In genomic region chr6:142387011-142387754, GRCm38 (mm10) we compare ENCODE assay signal across 8 mouse cellular contexts. TPM values are rescaled to one million over a fixed set of nuclear protein-coding genes. Genes with fewer than 3 reads are reported as not detected.
A peak's percentile ranks its signal among the peaks of the same experiment; 100 is the strongest.
DNase-seq lines count a peak whose midpoint lies in the region; ATAC-seq and TF ChIP-seq lines count a peak whose summit lies in the region.

Recql (minus strand) TSS chr6:142387087.
Golt1b (plus strand) TSS chr6:142387221.

- peak within 1 kb of the TSS; percentile 91 for H3K27ac ChIP-seq in forebrain, embryonic 10.5 days
- H3K27ac ChIP-seq in heart, embryonic 15.5 days: peak within 1 kb of the TSS; percentile 44
- H3K27ac ChIP-seq in liver, embryonic 14.5 days: peak within 1 kb of the TSS; percentile 75
- no peak within 1 kb of the TSS for H3K27ac ChIP-seq in neural tube, embryonic 11.5 days (ENCODE audit: low read depth, low read length)
- H3K27ac ChIP-seq in stomach, postnatal 0 days (replicated peaks): peak within 1 kb of the TSS; percentile 72

- peak; percentile 100 for ATAC-seq in heart, embryonic 15.5 days (replicated peaks; ENCODE audit: insufficient number of reproducible peaks, insufficient read depth, low FRiP score, low read depth)
- peak; percentile 98 for ATAC-seq in liver, embryonic 14.5 days (ENCODE audit: insufficient read depth)
- ATAC-seq in neural tube, embryonic 11.5 days (ENCODE audit: insufficient read depth, low FRiP score, low TSS enrichment): peak; percentile 100
- ATAC-seq in stomach, postnatal 0 days (ENCODE audit: low FRiP score, low TSS enrichment): peak; percentile 100

- peak; percentile 51; the same call in 1 of the 2 replicates for TF ChIP-seq EP300 in liver, embryonic 14.5 days (IDR thresholded peaks at IDR 0.05; ENCODE audit: low read depth)
- TF ChIP-seq EP300 in stomach, postnatal 0 days (optimal IDR thresholded peaks at IDR 0.05): peak; percentile 92

- peak; percentile 98 to 99 for DNase-seq in CD8-positive naive resting alpha-beta T cell, adult 2 months (ENCODE audit: low read depth in 2 of 2, low spot score in 2 of 2)
- peak; percentile 89 for DNase-seq in c-Kit-positive CD71-negative TER-119-negative erythroid progenitor cells, embryonic 14.5 days (ENCODE audit: low read depth)
- peak; percentile 97 for DNase-seq in forebrain, embryonic 10.5 days (ENCODE audit: extremely low spot score, low spot score)
- DNase-seq in kidney, postnatal 25 days: peak; percentile 98 to 99
- peak; percentile 92 to 93 (median 92) for DNase-seq in liver, embryonic 14.5 days (ENCODE audit: low read depth in 3 of 3, low spot score in 3 of 3)
- peak; percentile 97 for DNase-seq in neural tube, embryonic 11.5 days (ENCODE audit: low spot score)
- peak; percentile 97 for DNase-seq in stomach, postnatal 0 days (ENCODE audit: low spot score)

- under 1% methylated on average over 85 of the region's 87 CpGs for WGBS in forebrain, embryonic 10.5 days
- under 1% methylated on average over 47 of the region's 87 CpGs for WGBS in heart, embryonic 15.5 days
- under 1% methylated on average over 81 of the region's 87 CpGs for WGBS in liver, embryonic 14.5 days (ENCODE audit: insufficient replicate concordance)
- under 1% methylated on average over 82 of the region's 87 CpGs for WGBS in neural tube, embryonic 11.5 days
- under 1% methylated on average over 65 of the region's 87 CpGs for WGBS in stomach, postnatal 0 days

- no peaks in the 10 kb centered on the region for H3K27me3 ChIP-seq in forebrain, embryonic 10.5 days (ENCODE audit: poor library complexity, severe bottlenecking)
- H3K27me3 ChIP-seq in heart, embryonic 15.5 days: no peaks in the 10 kb centered on the region
- no peaks in the 10 kb centered on the region for H3K27me3 ChIP-seq in liver, embryonic 14.5 days (ENCODE audit: control insufficient read depth, insufficient read depth, low read length)
- H3K27me3 ChIP-seq in neural tube, embryonic 11.5 days (ENCODE audit: control insufficient read depth, insufficient read depth, low read length): no peaks in the 10 kb centered on the region
- H3K27me3 ChIP-seq in stomach, postnatal 0 days (ENCODE audit: control insufficient read depth, insufficient read depth, low read length): no peaks in the 10 kb centered on the region

- peaks cover 24% of the 10 kb centered on the region for H3K4me1 ChIP-seq in forebrain, embryonic 10.5 days
- peaks cover 16% of the 10 kb centered on the region for H3K4me1 ChIP-seq in heart, embryonic 15.5 days (replicated peaks)
- H3K4me1 ChIP-seq in liver, embryonic 14.5 days (replicated peaks; ENCODE audit: control insufficient read depth in 2 of 2, insufficient read depth in 2 of 2, low read length in 1 of 2): peaks cover 4 to 17% of the 10 kb centered on the region in 2 experiments
- H3K4me1 ChIP-seq in neural tube, embryonic 11.5 days (ENCODE audit: control insufficient read depth, insufficient read depth, low read length): peaks cover 7% of the 10 kb centered on the region; the same call in 1 of the 2 replicates
- H3K4me1 ChIP-seq in stomach, postnatal 0 days (replicated peaks; ENCODE audit: control insufficient read depth, insufficient read depth): peaks cover 6% of the 10 kb centered on the region; the same call in 1 of the 2 replicates

- peak within 1 kb of the TSS; percentile 88 for H3K9ac ChIP-seq in heart, embryonic 15.5 days
- peak within 1 kb of the TSS; percentile 87 for H3K9ac ChIP-seq in liver, embryonic 14.5 days (replicated peaks)
- H3K9ac ChIP-seq in neural tube, embryonic 11.5 days (ENCODE audit: low read length): peak within 1 kb of the TSS; percentile 82
- H3K9ac ChIP-seq in stomach, postnatal 0 days (ENCODE audit: low read length): peak within 1 kb of the TSS; percentile 93

- peaks cover 4% of the 10 kb centered on the region; the same call in 1 of the 2 replicates for H3K36me3 ChIP-seq in forebrain, embryonic 10.5 days (replicated peaks)
- H3K36me3 ChIP-seq in heart, embryonic 15.5 days: no peaks in the 10 kb centered on the region
- no peaks in the 10 kb centered on the region; the same call in 1 of the 2 replicates for H3K36me3 ChIP-seq in liver, embryonic 14.5 days (replicated peaks; ENCODE audit: control insufficient read depth, insufficient read depth, low read depth)
- no peaks in the 10 kb centered on the region for H3K36me3 ChIP-seq in neural tube, embryonic 11.5 days (ENCODE audit: control insufficient read depth, insufficient read depth, low read length)
- H3K36me3 ChIP-seq in stomach, postnatal 0 days (ENCODE audit: control insufficient read depth, insufficient read depth, low read length): no peaks in the 10 kb centered on the region

- H3K4me2 ChIP-seq in heart, embryonic 15.5 days: peak within 1 kb of the TSS; percentile 77
- peak within 1 kb of the TSS; percentile 85 for H3K4me2 ChIP-seq in liver, embryonic 14.5 days (ENCODE audit: low read depth)
- peak within 1 kb of the TSS; percentile 68 for H3K4me2 ChIP-seq in neural tube, embryonic 11.5 days (ENCODE audit: low read depth)
- peak within 1 kb of the TSS; percentile 80 for H3K4me2 ChIP-seq in stomach, postnatal 0 days (replicated peaks; ENCODE audit: low read depth)

- peak within 1 kb of the TSS; percentile 99 for H3K4me3 ChIP-seq in forebrain, embryonic 10.5 days
- peak within 1 kb of the TSS; percentile 87 for H3K4me3 ChIP-seq in heart, embryonic 15.5 days
- peak within 1 kb of the TSS; percentile 83 to 92 for H3K4me3 ChIP-seq in liver, embryonic 14.5 days (ENCODE audit: insufficient read depth in 1 of 2, low read depth in 2 of 2, low read length in 2 of 2)
- H3K4me3 ChIP-seq in neural tube, embryonic 11.5 days (ENCODE audit: low read depth, low read length): peak within 1 kb of the TSS; percentile 93
- H3K4me3 ChIP-seq in stomach, postnatal 0 days (ENCODE audit: low read depth, low read length): peak within 1 kb of the TSS; percentile 96

- H3K9me3 ChIP-seq in forebrain, embryonic 10.5 days: no peaks in the 10 kb centered on the region
- H3K9me3 ChIP-seq in heart, embryonic 15.5 days (replicated peaks): no peaks in the 10 kb centered on the region
- no peaks in the 10 kb centered on the region for H3K9me3 ChIP-seq in liver, embryonic 14.5 days (ENCODE audit: control insufficient read depth, low read length)
- H3K9me3 ChIP-seq in neural tube, embryonic 11.5 days (ENCODE audit: control insufficient read depth, low read length): no peaks in the 10 kb centered on the region
- no peaks in the 10 kb centered on the region for H3K9me3 ChIP-seq in stomach, postnatal 0 days (ENCODE audit: control insufficient read depth, low read length)

- no peak for TF ChIP-seq CTCF in liver, embryonic 14.5 days (IDR thresholded peaks at IDR 0.05; ENCODE audit: low read depth)
- TF ChIP-seq CTCF in stomach, postnatal 0 days (IDR thresholded peaks at IDR 0.05; ENCODE audit: low read depth): no peak

RNA-seq across cellular contexts. Expression of gene Recql, which starts in this region (rescaled TPM):
- 42.8 and 43.5 TPM in 2 replicates for polyA plus RNA-seq in forebrain, embryonic 10.5 days (2016; fragmentation: Nextera tagmentation; extraction: Ambion mirVana)
- 16.2 and 19.1 TPM in 2 replicates for polyA plus RNA-seq in heart, embryonic 15.5 days (2015; fragmentation: Nextera tagmentation; extraction: Ambion mirVana)
- 7.1 and 10.1 TPM in 2 replicates for polyA plus RNA-seq in liver, embryonic 14.5 days (2012; rRNA removed)
- 14.2 and 17.0 TPM in 2 replicates for polyA plus RNA-seq in liver, embryonic 14.5 days (2014; fragmentation: Nextera tagmentation; extraction: Ambion mirVana)
- polyA plus RNA-seq in neural tube, embryonic 11.5 days (2014; fragmentation: Nextera tagmentation; extraction: Ambion mirVana): 37.6 and 37.9 TPM in 2 replicates
- polyA plus RNA-seq in stomach, postnatal 0 days (2015; fragmentation: Nextera tagmentation; extraction: Ambion mirVana): 11.7 TPM in 2 replicates

RNA-seq across cellular contexts. Expression of gene Golt1b, which starts in this region (rescaled TPM):
- 112 and 119 TPM in 2 replicates for polyA plus RNA-seq in forebrain, embryonic 10.5 days (2016; fragmentation: Nextera tagmentation; extraction: Ambion mirVana)
- 58.3 and 61.4 TPM in 2 replicates for polyA plus RNA-seq in heart, embryonic 15.5 days (2015; fragmentation: Nextera tagmentation; extraction: Ambion mirVana)
- polyA plus RNA-seq in liver, embryonic 14.5 days (2012; rRNA removed): 7.0 and 7.9 TPM in 2 replicates
- polyA plus RNA-seq in liver, embryonic 14.5 days (2014; fragmentation: Nextera tagmentation; extraction: Ambion mirVana): 39.4 and 40.1 TPM in 2 replicates
- 120 and 122 TPM in 2 replicates for polyA plus RNA-seq in neural tube, embryonic 11.5 days (2014; fragmentation: Nextera tagmentation; extraction: Ambion mirVana)
- 62.2 and 68.5 TPM in 2 replicates for polyA plus RNA-seq in stomach, postnatal 0 days (2015; fragmentation: Nextera tagmentation; extraction: Ambion mirVana)
